In the genomic region with DNA sequence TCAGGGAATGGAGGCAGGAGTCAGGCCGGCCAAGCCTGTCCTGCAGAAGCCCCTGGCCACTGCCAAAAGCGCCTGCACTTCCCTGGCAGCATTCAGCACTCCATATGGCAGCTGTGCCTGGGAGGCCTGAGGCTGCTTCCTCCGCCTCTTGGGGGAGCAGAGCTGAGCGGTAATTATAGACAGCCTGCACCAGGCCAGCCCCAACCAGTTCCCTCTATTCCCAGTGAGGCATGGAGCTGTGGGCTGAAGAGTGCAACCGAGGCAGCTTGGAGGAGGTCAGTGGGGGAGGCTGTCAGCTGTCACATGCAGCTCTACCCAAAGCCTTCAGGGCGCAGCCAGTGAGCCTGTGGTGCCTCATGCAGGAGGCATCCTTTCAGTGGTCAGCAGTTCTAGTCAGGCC, we compare ENCODE assay signal across 7 mouse cellular contexts. TPM values are rescaled to one million over a fixed set of nuclear protein-coding genes. Genes with fewer than 3 reads are reported as not detected.
A peak's percentile ranks its signal among the peaks of the same experiment; 100 is the strongest.
DNase-seq lines count a peak whose midpoint lies in the region; ATAC-seq lines count a peak whose summit lies in the region.

No protein-coding gene starts in this region.

- H3K9me3 ChIP-seq in midbrain, embryonic 13.5 days = no peaks in the 10 kb centered on the region
- no peaks in the 10 kb centered on the region for H3K9me3 ChIP-seq in midbrain, embryonic 10.5 days (replicated peaks)
- H3K9me3 ChIP-seq in embryonic facial prominence, embryonic 13.5 days = no peaks in the 10 kb centered on the region

- 76% methylated on average over 6 of the region's 6 CpGs for WGBS in midbrain, embryonic 13.5 days
- 79% methylated on average over 6 of the region's 6 CpGs for WGBS in midbrain, embryonic 10.5 days
- 57% methylated on average over 6 of the region's 6 CpGs for WGBS in embryonic facial prominence, embryonic 13.5 days

- H3K4me1 ChIP-seq in midbrain, embryonic 13.5 days (replicated peaks) = peaks cover 57% of the 10 kb centered on the region
- peaks cover 19% of the 10 kb centered on the region for H3K4me1 ChIP-seq in midbrain, embryonic 10.5 days
- peaks cover 37% of the 10 kb centered on the region for H3K4me1 ChIP-seq in embryonic facial prominence, embryonic 13.5 days

- peak overlapping the region; percentile 51 for H3K27ac ChIP-seq in midbrain, embryonic 13.5 days
- H3K27ac ChIP-seq in midbrain, embryonic 10.5 days (replicated peaks) = no peak overlapping the region
- no peak overlapping the region for H3K27ac ChIP-seq in embryonic facial prominence, embryonic 13.5 days

- H3K27me3 ChIP-seq in midbrain, embryonic 13.5 days = no peaks in the 10 kb centered on the region
- no peaks in the 10 kb centered on the region for H3K27me3 ChIP-seq in midbrain, embryonic 10.5 days (ENCODE audit: low read depth, poor library complexity, severe bottlenecking)
- no peaks in the 10 kb centered on the region for H3K27me3 ChIP-seq in embryonic facial prominence, embryonic 13.5 days

- H3K9ac ChIP-seq in midbrain, embryonic 13.5 days (replicated peaks) = no peak overlapping the region
- peak overlapping the region; percentile 49; the same call in 1 of the 2 replicates for H3K9ac ChIP-seq in embryonic facial prominence, embryonic 13.5 days

- peak; percentile 55 for ATAC-seq in midbrain, embryonic 13.5 days
- ATAC-seq in embryonic facial prominence, embryonic 13.5 days (ENCODE audit: insufficient number of reproducible peaks, insufficient read depth, low FRiP score, low TSS enrichment, low read depth) = no peak

- no peak for DNase-seq in midbrain, embryonic 10.5 days (ENCODE audit: low spot score)
- peak; percentile 50 to 53 for DNase-seq in layer of hippocampus, postnatal 10 days (ENCODE audit: low spot score in 2 of 2)
- DNase-seq in right cerebral cortex, adult 2 months (ENCODE audit: low spot score in 2 of 2) = peak; percentile 79 to 80
- DNase-seq in yolk sac, embryonic 10.5 days (ENCODE audit: low spot score) = no peak
- DNase-seq in urinary bladder, postnatal 14 days (ENCODE audit: low spot score) = no peak

- H3K4me3 ChIP-seq in midbrain, embryonic 13.5 days (replicated peaks) = no peak overlapping the region
- H3K4me3 ChIP-seq in midbrain, embryonic 10.5 days = no peak overlapping the region
- no peak overlapping the region for H3K4me3 ChIP-seq in embryonic facial prominence, embryonic 13.5 days

- H3K36me3 ChIP-seq in midbrain, embryonic 13.5 days = peaks cover 67% of the 10 kb centered on the region
- H3K36me3 ChIP-seq in midbrain, embryonic 10.5 days = peaks cover 70% of the 10 kb centered on the region
- H3K36me3 ChIP-seq in embryonic facial prominence, embryonic 13.5 days = peaks cover 58% of the 10 kb centered on the region

- no peak overlapping the region for H3K4me2 ChIP-seq in midbrain, embryonic 13.5 days (replicated peaks)
- no peak overlapping the region for H3K4me2 ChIP-seq in embryonic facial prominence, embryonic 13.5 days

RNA-seq across cellular contexts. Expression of gene Napa, which starts 5.5 kb away (rescaled TPM):
- polyA plus RNA-seq in midbrain, embryonic 13.5 days (2015; fragmentation: Nextera tagmentation; extraction: Ambion mirVana) = 196 and 203 TPM in 2 replicates
- 187 and 188 TPM in 2 replicates for polyA plus RNA-seq in midbrain, embryonic 10.5 days (2016; fragmentation: Nextera tagmentation; extraction: Ambion mirVana)
- polyA plus RNA-seq in embryonic facial prominence, embryonic 13.5 days (2015; fragmentation: Nextera tagmentation; extraction: Ambion mirVana) = 195 and 216 TPM in 2 replicates
- total RNA-seq in layer of hippocampus, postnatal 10 days (2021) = 100 to 1,000 TPM; 191 to 195 TPM

RNA-seq across cellular contexts. Expression of gene Kptn, which starts 15.9 kb away (rescaled TPM):
- 39.6 and 41.2 TPM in 2 replicates for polyA plus RNA-seq in midbrain, embryonic 13.5 days (2015; fragmentation: Nextera tagmentation; extraction: Ambion mirVana)
- 28.8 and 30.6 TPM in 2 replicates for polyA plus RNA-seq in midbrain, embryonic 10.5 days (2016; fragmentation: Nextera tagmentation; extraction: Ambion mirVana)
- 44.9 and 45.6 TPM in 2 replicates for polyA plus RNA-seq in embryonic facial prominence, embryonic 13.5 days (2015; fragmentation: Nextera tagmentation; extraction: Ambion mirVana)
- total RNA-seq in layer of hippocampus, postnatal 10 days (2021) = 10 to 100 TPM; 33.3 to 39.1 TPM

RNA-seq across cellular contexts. Expression of gene Slc8a2, which starts 25.9 kb away (rescaled TPM):
- polyA plus RNA-seq in midbrain, embryonic 13.5 days (2015; fragmentation: Nextera tagmentation; extraction: Ambion mirVana) = 0.66 and 1.1 TPM in 2 replicates
- 0.21 and 0.25 TPM in 2 replicates for polyA plus RNA-seq in midbrain, embryonic 10.5 days (2016; fragmentation: Nextera tagmentation; extraction: Ambion mirVana)
- 0.34 and 0.37 TPM in 2 replicates for polyA plus RNA-seq in embryonic facial prominence, embryonic 13.5 days (2015; fragmentation: Nextera tagmentation; extraction: Ambion mirVana)
- total RNA-seq in layer of hippocampus, postnatal 10 days (2021) = 100 to 1,000 TPM; 282 to 292 TPM

RNA-seq across cellular contexts. Expression of gene Zfp541, which starts 42.1 kb away (rescaled TPM):
- polyA plus RNA-seq in midbrain, embryonic 13.5 days (2015; fragmentation: Nextera tagmentation; extraction: Ambion mirVana) = not detected in 2 replicates
- polyA plus RNA-seq in midbrain, embryonic 10.5 days (2016; fragmentation: Nextera tagmentation; extraction: Ambion mirVana) = not detected in 2 replicates
- polyA plus RNA-seq in embryonic facial prominence, embryonic 13.5 days (2015; fragmentation: Nextera tagmentation; extraction: Ambion mirVana) = 0.07 and 0.11 TPM in 2 replicates
- total RNA-seq in layer of hippocampus, postnatal 10 days (2021) = under 1 TPM; 0.40 to 0.43 TPM

RNA-seq across cellular contexts. Expression of gene Bicra, which starts 56.0 kb away (rescaled TPM):
- 7.9 and 10.2 TPM in 2 replicates for polyA plus RNA-seq in midbrain, embryonic 13.5 days (2015; fragmentation: Nextera tagmentation; extraction: Ambion mirVana)
- polyA plus RNA-seq in midbrain, embryonic 10.5 days (2016; fragmentation: Nextera tagmentation; extraction: Ambion mirVana) = 6.9 and 8.2 TPM in 2 replicates
- 9.5 and 10.4 TPM in 2 replicates for polyA plus RNA-seq in embryonic facial prominence, embryonic 13.5 days (2015; fragmentation: Nextera tagmentation; extraction: Ambion mirVana)
- 10 to 100 TPM; 19.3 to 21.1 TPM for total RNA-seq in layer of hippocampus, postnatal 10 days (2021)

Comparison
In these comparisons a context has a peak if more than half of its experiments do, and no peak if none do; other contexts are left out.
1. DNase-seq: peak in layer of hippocampus, postnatal 10 days (2 of 2) and right cerebral cortex, adult 2 months (2 of 2); none in midbrain, embryonic 10.5 days (single experiment), yolk sac, embryonic 10.5 days (single experiment) and urinary bladder, postnatal 14 days (single experiment).